Mouse (Mus musculus) liver, adult 2 months (tissue): ENCODE measurements around the gene Fam122a.

ENCODE experiments used
- CTCF ChIP-seq: fragments of 200-500 bp; IDR thresholded peaks from 2 replicates; pipeline ENCODE4 v1.5.1; 2011; ENCODE audit warnings: low read depth, low read length, control low read depth
- POLR2A ChIP-seq: fragments of 200-500 bp; IDR thresholded peaks from 2 replicates; pipeline ENCODE4 v1.6.1; 2011; ENCODE audit warnings: low read length, control low read depth; ENCODE audit not compliant: insufficient read depth; ENCODE audit errors: extremely low read depth

- TF ChIP-seq CTCF: no peak
- no peak for TF ChIP-seq POLR2A
Observed at GRCm38 (mm10) chr19:24519732-24520409, 42.7 kb upstream of the Fam122a start.
